Mouse (Mus musculus): ENCODE measurements at regions not wholly inside any gene's neighbourhood (a gene's known extent, or its start where the extent isn't known, plus 50 kb on each side); places are given as distances from the start of the nearest gene placed in this dataset.
"Not testable (repeated sequence)": the region's sequence is repeated elsewhere in the genome, so short reads cannot be mapped to it uniquely, and the experiment has no call there.

GRCm38 (mm10) chr3:22815842-22816241 is 739.4 kb downstream of the Tbl1xr1 start:
- no peak for DNase-seq (ENCODE audit: low read depth, low spot score)

- no peak for DNase-seq (ENCODE audit: low read depth, low spot score)
Observed at GRCm38 (mm10) chr3:22826485-22826884, 750.0 kb downstream of the Tbl1xr1 start.

GRCm38 (mm10) chr3:22838986-22839385 is 762.5 kb downstream of the Tbl1xr1 start:
- no peak for DNase-seq (ENCODE audit: low read depth, low spot score)

- DNase-seq (ENCODE audit: low read depth, low spot score): no peak
Observed at GRCm38 (mm10) chr3:22850474-22850873, 774.0 kb downstream of the Tbl1xr1 start.

- DNase-seq (ENCODE audit: low read depth, low spot score): no peak
Observed at GRCm38 (mm10) chr3:22863595-22863994, 787.1 kb downstream of the Tbl1xr1 start.

GRCm38 (mm10) chr3:22877883-22878282 is 801.4 kb downstream of the Tbl1xr1 start:
- no peak for DNase-seq (ENCODE audit: low read depth, low spot score)

- DNase-seq (ENCODE audit: low read depth, low spot score): no peak
Observed at GRCm38 (mm10) chr3:22892735-22893134, 816.3 kb downstream of the Tbl1xr1 start.

GRCm38 (mm10) chr3:22897651-22898050 is 821.2 kb downstream of the Tbl1xr1 start:
- DNase-seq (ENCODE audit: low read depth, low spot score): no peak

GRCm38 (mm10) chr3:22900966-22901365 is 824.5 kb downstream of the Tbl1xr1 start:
- no peak for DNase-seq (ENCODE audit: low read depth, low spot score)

- no peak for DNase-seq (ENCODE audit: low read depth, low spot score)
Observed at GRCm38 (mm10) chr3:22928970-22929369, 852.5 kb downstream of the Tbl1xr1 start.

GRCm38 (mm10) chr3:22929762-22930519 is 853.5 kb downstream of the Tbl1xr1 start:
- DNase-seq (ENCODE audit: low read depth, low spot score): no peak

- DNase-seq (ENCODE audit: low read depth, low spot score): not testable (repeated sequence)
Observed at GRCm38 (mm10) chr3:22945646-22946045, 869.2 kb downstream of the Tbl1xr1 start.

- DNase-seq (ENCODE audit: low read depth, low spot score): no peak
Observed at GRCm38 (mm10) chr3:22947181-22947580, 870.7 kb downstream of the Tbl1xr1 start.

- DNase-seq (ENCODE audit: low read depth, low spot score): peak; percentile 12
Observed at GRCm38 (mm10) chr3:22948168-22948768, 871.8 kb downstream of the Tbl1xr1 start.

- DNase-seq (ENCODE audit: low read depth, low spot score): no peak
Observed at GRCm38 (mm10) chr3:22957422-22957821, 881.0 kb downstream of the Tbl1xr1 start.

- no peak for DNase-seq (ENCODE audit: low read depth, low spot score)
Observed at GRCm38 (mm10) chr3:22972681-22973080, 896.2 kb downstream of the Tbl1xr1 start.

GRCm38 (mm10) chr3:22976801-22977200 is 900.3 kb downstream of the Tbl1xr1 start:
- DNase-seq (ENCODE audit: low read depth, low spot score): no peak

GRCm38 (mm10) chr3:22979896-22980890 is 903.7 kb downstream of the Tbl1xr1 start:
- no peak for DNase-seq (ENCODE audit: low read depth, low spot score)

GRCm38 (mm10) chr3:22982430-22982829 is 906.0 kb downstream of the Tbl1xr1 start:
- no peak for DNase-seq (ENCODE audit: low read depth, low spot score)

- DNase-seq (ENCODE audit: low read depth, low spot score): no peak
Observed at GRCm38 (mm10) chr3:22990136-22990820, 913.8 kb downstream of the Tbl1xr1 start.

- no peak for DNase-seq (ENCODE audit: low read depth, low spot score)
Observed at GRCm38 (mm10) chr3:22995228-22995627, 918.8 kb downstream of the Tbl1xr1 start.

Measured in forelimb bud, embryonic 11.5 days (tissue).